Mouse (Mus musculus) kidney, adult 2 months (tissue): Measurements from ENCODE around the gene Hsd11b1.

Experiments used
- CTCF ChIP-seq: fragments of 200-500 bp; conservative IDR thresholded peaks from 2 replicates; pipeline ENCODE4 v1.5.1; 2011; ENCODE audit warnings: low read depth, mild to moderate bottlenecking, control low read depth, low read length, moderate library complexity, mixed read lengths; ENCODE audit not compliant: insufficient read depth, insufficient read length
- POLR2A ChIP-seq: fragments of 200-500 bp; IDR thresholded peaks from one replicate; pipeline ENCODE4 v1.6.1; 2011; ENCODE audit warnings: low read depth, low read length, control low read depth

- no peak for TF ChIP-seq POLR2A
- no peak for TF ChIP-seq CTCF
Observed at GRCm38 (mm10) chr1:193287578-193287977, 23.7 kb upstream of the Hsd11b1 start.
